Mouse (Mus musculus): ENCODE data around the gene Olfr215. TPM values are rescaled to one million over a fixed set of nuclear protein-coding genes. Genes with fewer than 3 reads are reported as not detected.
"Not testable (repeated sequence)": the region's sequence is repeated elsewhere in the genome, so short reads cannot be mapped to it uniquely, and the experiment has no call there.

Olfr215 gene
- 0.01 TPM in 1 of 2 replicates, not detected in the other for polyA plus RNA-seq (2012; rRNA removed)

- TF ChIP-seq POLR2A (IDR thresholded peaks at IDR 0.05; ENCODE audit: borderline replicate concordance, extremely low read depth, insufficient read depth, insufficient read length, poor library complexity, severe bottlenecking) (no peak), CTCF (IDR thresholded peaks at IDR 0.05; ENCODE audit: borderline replicate concordance, extremely low read depth, insufficient read depth, insufficient read length) (no peak)
- DNase-seq (ENCODE audit: low read depth) = peak; percentile 4
Measured at GRCm38 (mm10) chr6:116584095-116584494, at the start of gene Olfr215. TSS of gene Olfr215 (minus strand) at chr6:116584195.

- peak; percentile 74 for DNase-seq (ENCODE audit: low read depth)
- no peak for TF ChIP-seq POLR2A (IDR thresholded peaks at IDR 0.05; ENCODE audit: borderline replicate concordance, extremely low read depth, insufficient read depth, insufficient read length, poor library complexity, severe bottlenecking)
- peak; percentile 77 for TF ChIP-seq CTCF (IDR thresholded peaks at IDR 0.05; ENCODE audit: borderline replicate concordance, extremely low read depth, insufficient read depth, insufficient read length)
Measured at GRCm38 (mm10) chr6:116632129-116632528, 48.1 kb upstream of the Olfr215 start.

- DNase-seq (ENCODE audit: low read depth) = peak; percentile 8
- TF ChIP-seq CTCF (IDR thresholded peaks at IDR 0.05; ENCODE audit: borderline replicate concordance, extremely low read depth, insufficient read depth, insufficient read length) (no peak), POLR2A (IDR thresholded peaks at IDR 0.05; ENCODE audit: borderline replicate concordance, extremely low read depth, insufficient read depth, insufficient read length, poor library complexity, severe bottlenecking) (no peak)
Measured at GRCm38 (mm10) chr6:116629766-116630165, 45.8 kb upstream of the Olfr215 start.

- TF ChIP-seq POLR2A (IDR thresholded peaks at IDR 0.05; ENCODE audit: borderline replicate concordance, extremely low read depth, insufficient read depth, insufficient read length, poor library complexity, severe bottlenecking) (peak; percentile 100), CTCF (IDR thresholded peaks at IDR 0.05; ENCODE audit: borderline replicate concordance, extremely low read depth, insufficient read depth, insufficient read length) (no peak)
- DNase-seq (ENCODE audit: low read depth) = peak; percentile 96
Measured at GRCm38 (mm10) chr6:116628539-116629171, 44.7 kb upstream of the Olfr215 start, which contains the start of gene Zfp422. TSS of gene Zfp422 (minus strand) at chr6:116628999.

GRCm38 (mm10) chr6:116628095-116628494 lies 44.1 kb upstream of the Olfr215 start:
- no peak for DNase-seq (ENCODE audit: low read depth)
- no peak for TF ChIP-seq POLR2A (IDR thresholded peaks at IDR 0.05; ENCODE audit: borderline replicate concordance, extremely low read depth, insufficient read depth, insufficient read length, poor library complexity, severe bottlenecking)
- no peak for TF ChIP-seq CTCF (IDR thresholded peaks at IDR 0.05; ENCODE audit: borderline replicate concordance, extremely low read depth, insufficient read depth, insufficient read length)

- not testable (repeated sequence) for DNase-seq (ENCODE audit: low read depth)
Measured at GRCm38 (mm10) chr6:116626417-116626816, 42.4 kb upstream of the Olfr215 start.

GRCm38 (mm10) chr6:116621318-116622023 lies 37.5 kb upstream of the Olfr215 start:
- TF ChIP-seq POLR2A (IDR thresholded peaks at IDR 0.05; ENCODE audit: borderline replicate concordance, extremely low read depth, insufficient read depth, insufficient read length, poor library complexity, severe bottlenecking) = no peak
- DNase-seq (ENCODE audit: low read depth) = no peak

GRCm38 (mm10) chr6:116618073-116618472 lies 34.1 kb upstream of the Olfr215 start:
- no peak for DNase-seq (ENCODE audit: low read depth)
- TF ChIP-seq POLR2A (IDR thresholded peaks at IDR 0.05; ENCODE audit: borderline replicate concordance, extremely low read depth, insufficient read depth, insufficient read length, poor library complexity, severe bottlenecking) (no peak), CTCF (IDR thresholded peaks at IDR 0.05; ENCODE audit: borderline replicate concordance, extremely low read depth, insufficient read depth, insufficient read length) (no peak)

- no peak for DNase-seq (ENCODE audit: low read depth)
- TF ChIP-seq POLR2A (IDR thresholded peaks at IDR 0.05; ENCODE audit: borderline replicate concordance, extremely low read depth, insufficient read depth, insufficient read length, poor library complexity, severe bottlenecking) = no peak
- no peak for TF ChIP-seq CTCF (IDR thresholded peaks at IDR 0.05; ENCODE audit: borderline replicate concordance, extremely low read depth, insufficient read depth, insufficient read length)
Measured at GRCm38 (mm10) chr6:116615719-116616118, 31.7 kb upstream of the Olfr215 start.

GRCm38 (mm10) chr6:116607230-116607629 lies 23.2 kb upstream of the Olfr215 start:
- TF ChIP-seq POLR2A (IDR thresholded peaks at IDR 0.05; ENCODE audit: borderline replicate concordance, extremely low read depth, insufficient read depth, insufficient read length, poor library complexity, severe bottlenecking) = no peak
- TF ChIP-seq CTCF (IDR thresholded peaks at IDR 0.05; ENCODE audit: borderline replicate concordance, extremely low read depth, insufficient read depth, insufficient read length) = peak; percentile 28; the same call in 1 of the 2 replicates
- DNase-seq (ENCODE audit: low read depth) = no peak

GRCm38 (mm10) chr6:116600969-116601368 lies 17.0 kb upstream of the Olfr215 start:
- not testable (repeated sequence) for DNase-seq (ENCODE audit: low read depth)

GRCm38 (mm10) chr6:116569834-116570233 lies 14.2 kb downstream of the Olfr215 start:
- DNase-seq (ENCODE audit: low read depth) = peak; percentile 70

More at GRCm38 (mm10) chr6:116569834-116570233, 14.2 kb downstream of the Olfr215 start:
- no peak for TF ChIP-seq POLR2A (IDR thresholded peaks at IDR 0.05; ENCODE audit: borderline replicate concordance, extremely low read depth, insufficient read depth, insufficient read length, poor library complexity, severe bottlenecking)
- TF ChIP-seq CTCF (IDR thresholded peaks at IDR 0.05; ENCODE audit: borderline replicate concordance, extremely low read depth, insufficient read depth, insufficient read length) = peak; percentile 63; the same call in 1 of the 2 replicates

Measured in brain, embryonic 14.5 days (tissue).